Mouse (Mus musculus) thymus, adult 2 months (tissue): ENCODE results near the gene Zfp526. TPM values are rescaled to one million over a fixed set of nuclear protein-coding genes. Genes with fewer than 3 reads are reported as not detected.
A peak's percentile ranks its signal among the peaks of the same experiment; 100 is the strongest.

Source experiments
- DNase-seq: peaks from one replicate; pipeline ENCODE4 v3.0.0; 2021
- H3K27ac ChIP-seq: fragments of 200-500 bp; 2 replicates; pipeline ENCODE4 v1.5.1; 2012; ENCODE audit warnings: low read length, control low read depth; ENCODE audit not compliant: control insufficient read depth, insufficient read depth
- H3K27me3 ChIP-seq: fragments of 200-500 bp; 2 replicates; pipeline ENCODE4 v1.6.1; 2012; ENCODE audit warnings: mild to moderate bottlenecking, low read length, moderate library complexity, mixed read lengths; ENCODE audit not compliant: control insufficient read depth, insufficient read depth
- H3K36me3 ChIP-seq: fragments of 200-500 bp; 2 replicates; pipeline ENCODE4 v1.6.1; 2012; ENCODE audit warnings: mild to moderate bottlenecking, low read length, moderate library complexity; ENCODE audit not compliant: control insufficient read depth, insufficient read depth
- H3K4me1 ChIP-seq: fragments of 200-500 bp; replicated peaks from 2 replicates; pipeline ENCODE4 v1.6.1; 2012; ENCODE audit warnings: low read length; ENCODE audit not compliant: control insufficient read depth, insufficient read depth
- H3K4me3 ChIP-seq: fragments of 200-500 bp; 2 replicates; pipeline ENCODE4 v1.5.1; 2012; ENCODE audit warnings: mild to moderate bottlenecking, low read length, control low read depth, moderate library complexity; ENCODE audit not compliant: control insufficient read depth, insufficient read depth
- CTCF ChIP-seq: fragments of 200-500 bp; IDR thresholded peaks from 2 replicates; pipeline ENCODE4 v1.5.1; 2012; ENCODE audit warnings: mild to moderate bottlenecking, control low read depth, low read length, moderate library complexity, borderline replicate concordance; ENCODE audit not compliant: control insufficient read depth, poor library complexity, insufficient read depth; ENCODE audit errors: extremely low read depth
- POLR2A ChIP-seq: fragments of 200-500 bp; IDR thresholded peaks from 2 replicates; pipeline ENCODE4 v1.6.1; 2012; ENCODE audit warnings: mild to moderate bottlenecking, low read length, control low read depth, moderate library complexity; ENCODE audit not compliant: control insufficient read depth, poor library complexity, insufficient read depth; ENCODE audit errors: extremely low read depth
- WGBS: fragments of 180-500 bp; shearing (Covaris S2); methylation state at CpG from one replicate; pipeline ENCODE4 v1.1.7; 2018; 5-methylcytosine and 5-hydroxymethylcytosine counted together
- polyA plus RNA-seq: library from polyadenylated mRNA; depleted of rRNA; stranded (reverse); fragments of >200 nt; gene quantifications from 2 replicates; pipeline ENCODE4 v1.2.3, GENCODE M21; 2012

Gene Zfp526
- polyA plus RNA-seq, 1 experiment, result 38.2 TPM

- Histone ChIP-seq H3K36me3 (no peaks in the 10 kb centered on the region), H3K4me1 (peaks cover 39% of the 10 kb centered on the region), H3K27ac (no peak overlapping the region), H3K4me3 (no peak overlapping the region), H3K27me3 (no peaks in the 10 kb centered on the region)
- TF ChIP-seq CTCF (no peak), POLR2A (no peak)
- 32% methylated on average over 4 of the region's 4 CpGs for WGBS
- DNase-seq, result no peak
Measured at GRCm38 (mm10) chr7:25246759-25247137, 25.5 kb downstream of the Zfp526 start.

GRCm38 (mm10) chr7:25247498-25247897 is 26.3 kb downstream of the Zfp526 start:
- H3K36me3 ChIP-seq, result no peaks in the 10 kb centered on the region
- peaks cover 42% of the 10 kb centered on the region for H3K4me1 ChIP-seq
- H3K27ac ChIP-seq, result no peak overlapping the region
- WGBS, result 28% methylated on average over 3 of the region's 3 CpGs
- no peaks in the 10 kb centered on the region for H3K27me3 ChIP-seq
- no peak overlapping the region for H3K4me3 ChIP-seq
- TF ChIP-seq CTCF (no peak), POLR2A (no peak)
- no peak for DNase-seq

DNA sequence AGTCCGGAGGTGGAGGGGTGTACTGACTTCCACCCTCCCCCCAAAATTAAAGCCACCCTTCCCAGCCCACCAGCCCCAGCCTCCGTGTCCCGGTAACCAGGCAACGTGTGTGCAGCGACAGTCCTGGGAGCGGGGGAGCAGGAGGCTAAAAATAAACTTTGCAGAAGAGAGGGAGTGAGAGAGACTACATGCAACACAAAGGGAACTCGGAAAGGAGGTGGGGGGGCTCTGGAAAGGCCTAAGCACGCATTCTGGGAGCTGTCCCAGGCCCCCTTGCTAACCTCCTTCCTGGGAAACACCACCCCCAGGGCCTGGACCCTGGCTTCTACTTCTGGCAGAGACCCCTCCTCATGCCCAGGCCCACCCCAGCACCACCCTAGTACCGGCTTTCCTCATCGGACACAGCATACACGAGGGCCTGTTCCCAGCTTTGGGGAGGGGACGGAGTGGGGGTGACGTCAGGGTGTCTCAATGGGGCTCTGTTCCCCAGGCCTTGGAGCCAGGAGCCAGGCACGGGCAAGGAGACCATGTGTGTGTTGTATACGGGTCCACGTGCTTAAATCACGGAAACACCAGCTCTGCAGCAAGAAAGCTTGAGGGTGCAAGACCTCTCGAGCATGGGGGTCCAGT is 26.9 kb downstream of the Zfp526 start:
- H3K27me3 ChIP-seq, result no peaks in the 10 kb centered on the region
- H3K27ac ChIP-seq, result no peak overlapping the region
- peak overlapping the region; percentile 95 for H3K4me3 ChIP-seq
- no peak for DNase-seq
- H3K36me3 ChIP-seq, result no peaks in the 10 kb centered on the region
- WGBS, result 7% methylated on average over 18 of the region's 18 CpGs
- TF ChIP-seq CTCF (no peak), POLR2A (no peak)
- H3K4me1 ChIP-seq, result peaks cover 42% of the 10 kb centered on the region

DNA sequence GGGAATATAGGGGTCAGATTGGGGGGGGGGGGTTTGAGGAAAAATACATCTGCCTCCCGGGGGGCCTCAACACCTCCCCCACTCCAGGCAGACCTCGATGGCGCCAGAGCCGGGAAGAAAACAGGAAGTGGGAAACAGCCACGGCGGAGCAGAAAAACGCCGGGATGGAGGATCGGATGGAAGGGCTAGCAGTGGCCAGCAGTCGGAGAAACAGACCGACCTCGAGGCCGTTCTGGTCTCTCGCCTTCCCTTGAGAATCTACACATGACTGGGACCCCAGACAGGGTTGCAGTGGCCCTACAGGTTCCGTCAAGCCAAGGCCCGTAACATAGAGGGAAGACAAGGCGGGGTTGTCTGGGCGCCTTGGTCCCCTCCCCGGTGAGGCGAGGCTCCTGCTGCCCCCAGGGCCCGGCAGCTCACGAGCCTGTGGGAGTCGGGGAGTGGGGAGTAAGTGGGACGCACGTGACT is 27.7 kb downstream of the Zfp526 start:
- Histone ChIP-seq H3K27me3 (no peaks in the 10 kb centered on the region), H3K4me3 (peak overlapping the region; percentile 95), H3K4me1 (peaks cover 42% of the 10 kb centered on the region), H3K36me3 (no peaks in the 10 kb centered on the region), H3K27ac (peak overlapping the region; percentile 35)
- DNase-seq, result no peak
- WGBS, result 1% methylated on average over 25 of the region's 25 CpGs
- TF ChIP-seq POLR2A (no peak), CTCF (no peak)

DNA sequence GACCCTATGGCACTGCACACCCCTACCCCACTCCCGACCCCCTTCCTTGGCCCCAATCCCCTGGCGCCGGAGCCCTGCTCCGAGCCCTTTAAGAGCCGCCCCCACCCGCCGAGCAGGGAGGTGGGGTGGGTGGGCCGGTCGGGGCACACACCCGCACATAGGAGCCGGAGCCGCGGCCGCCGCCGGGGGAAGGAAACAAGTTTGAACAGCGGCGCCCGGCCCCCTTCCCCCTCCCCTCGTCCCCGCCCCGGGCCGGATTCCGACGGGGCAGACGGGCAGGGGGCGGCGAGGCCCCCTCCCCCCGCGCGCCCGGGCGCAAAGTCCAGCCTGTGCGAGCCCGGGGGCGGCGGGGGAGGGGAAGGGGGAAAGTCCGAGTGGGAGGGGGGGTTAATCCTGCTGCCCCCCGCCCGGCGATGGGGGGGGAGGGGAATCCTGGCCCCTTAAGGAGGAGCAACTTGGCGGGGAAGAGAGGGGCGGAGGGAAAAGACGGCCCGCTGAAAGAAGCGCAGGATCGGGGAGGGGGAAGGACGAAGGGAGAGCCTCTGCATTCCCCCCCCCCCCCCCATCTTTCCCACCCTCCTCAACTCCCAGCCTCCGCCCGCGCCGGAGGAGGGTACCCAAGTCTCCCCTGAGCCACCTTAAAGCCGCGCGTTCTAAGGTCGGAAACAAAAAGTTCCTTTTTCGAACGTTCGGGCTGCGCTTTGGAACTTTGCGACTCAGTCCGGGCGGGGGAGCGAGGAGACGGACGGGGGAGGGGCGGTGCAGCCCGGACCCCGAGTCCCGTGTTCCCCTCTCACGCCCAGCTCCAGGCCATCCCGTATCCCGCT is 28.3 kb downstream of the Zfp526 start:
- Histone ChIP-seq H3K27ac (peak overlapping the region; percentile 35), H3K4me3 (peak overlapping the region; percentile 95), H3K27me3 (no peaks in the 10 kb centered on the region), H3K36me3 (no peaks in the 10 kb centered on the region), H3K4me1 (peaks cover 42% of the 10 kb centered on the region)
- no peak for TF ChIP-seq POLR2A
- no peak for TF ChIP-seq CTCF
- 1% methylated on average over 58 of the region's 73 CpGs for WGBS
- DNase-seq, result peak; percentile 78

DNA sequence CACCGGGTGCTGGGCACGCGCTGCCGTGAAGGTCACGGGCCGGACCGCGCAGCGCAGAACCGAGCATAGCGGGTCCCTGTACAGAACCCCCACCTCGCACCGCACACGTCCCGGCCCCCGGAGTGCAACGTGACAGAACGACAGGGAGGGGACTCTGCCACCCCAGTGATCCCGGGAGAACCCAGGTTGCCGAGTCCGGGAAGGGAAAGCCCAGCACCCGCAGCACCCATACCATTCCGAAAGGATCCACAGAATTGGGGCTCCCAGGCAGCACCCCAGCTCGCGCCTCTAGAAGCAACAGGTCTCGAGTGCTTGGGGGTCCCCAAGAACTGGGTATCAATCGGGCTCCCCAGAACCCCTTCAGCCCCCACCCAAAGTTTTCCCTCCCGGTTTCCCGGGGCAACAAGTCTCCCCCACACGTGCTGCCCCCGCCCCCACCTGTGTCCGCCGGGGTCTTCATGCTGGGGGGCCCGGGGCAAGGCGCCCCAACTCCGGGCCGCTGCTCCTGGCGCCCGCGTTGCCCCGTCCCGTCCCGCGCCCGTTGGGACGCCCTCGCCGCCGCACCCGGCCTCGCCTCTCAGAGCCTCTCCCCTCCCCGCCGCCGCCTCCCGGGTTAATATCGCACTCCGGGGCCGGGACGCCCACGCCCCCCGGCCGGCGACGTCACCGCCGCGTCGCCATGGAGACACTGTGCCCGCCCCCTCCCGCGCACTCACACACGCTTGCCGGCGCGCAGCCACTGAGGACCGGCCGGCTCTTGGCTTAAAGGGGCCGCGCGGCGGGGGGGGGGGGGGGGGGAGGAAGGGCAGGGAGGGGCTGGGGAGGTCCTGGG is 29.1 kb downstream of the Zfp526 start, which contains the start of gene Erf:
Gene Erf (minus strand): TSS at position 621 of the 832 bp plus-strand sequence.
- H3K36me3 ChIP-seq, result no peaks in the 10 kb centered on the region
- peak; percentile 93 for DNase-seq
- peak within 1 kb of the TSS; percentile 32 for H3K27ac ChIP-seq
- H3K27me3 ChIP-seq, result no peaks in the 10 kb centered on the region
- 1% methylated on average over 79 of the region's 81 CpGs for WGBS
- peak within 1 kb of the TSS; percentile 95 for H3K4me3 ChIP-seq
- peaks cover 42% of the 10 kb centered on the region for H3K4me1 ChIP-seq
- TF ChIP-seq POLR2A, result peak; percentile 72
- TF ChIP-seq CTCF, result peak; percentile 32; the same call in 1 of the 2 replicates
